Mouse (Mus musculus) stomach, postnatal 0 days (tissue): ENCODE measurements at regions not wholly inside any gene's neighbourhood (a gene's known extent, or its start where the extent isn't known, plus 50 kb on each side); places are given as distances from the start of the nearest gene placed in this dataset.

Experiments
- CTCF ChIP-seq: IDR thresholded peaks from 2 replicates; pipeline ENCODE4 v1.5.1; 2016; ENCODE audit warnings: antibody characterized with exemption, low read depth, mild to moderate bottlenecking, moderate library complexity
- EP300 ChIP-seq: optimal IDR thresholded peaks from 2 replicates; pipeline ENCODE3; 2016; ENCODE audit warnings: antibody characterized with exemption

DNA sequence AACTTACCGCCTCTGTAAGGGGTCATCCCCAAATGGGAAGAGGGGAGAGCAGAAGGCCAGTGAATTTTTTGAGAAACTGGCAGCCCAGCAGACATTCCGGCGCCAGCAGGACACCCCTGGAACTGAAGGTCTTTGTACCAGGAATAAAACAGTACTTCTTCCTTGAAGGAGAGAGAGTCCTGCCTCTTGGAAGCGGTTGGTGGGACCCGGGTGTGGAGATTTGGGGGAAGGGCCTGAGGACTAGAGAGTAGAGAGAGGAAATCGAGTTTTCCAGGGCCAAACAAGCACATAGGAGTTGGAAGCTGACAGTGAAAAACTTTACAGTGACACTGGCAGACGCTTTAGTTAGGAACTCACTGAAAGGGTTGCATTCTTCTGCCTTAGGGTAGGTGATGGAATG lies 82.3 kb upstream of the Dlx2 start:
- no peak for TF ChIP-seq CTCF
- TF ChIP-seq EP300, result no peak
